14 mouse cellular contexts compared by ENCODE assay signal in genomic region chr15:99600986-99601822, GRCm38 (mm10). TPM values are rescaled to one million over a fixed set of nuclear protein-coding genes. Genes with fewer than 3 reads are reported as not detected.
DNase-seq lines count a peak whose midpoint lies in the region; ATAC-seq and TF ChIP-seq lines count a peak whose summit lies in the region.
"Had no signal": no experiment of that assay in that cellular context is flagged by ENCODE, and none has a peak within 500 bp of the region (broad histone marks: within the 10 kb centered on the region; RNA-seq: fewer than 3 reads in every experiment).

TSS of gene Aqp6 (plus strand) at chr15:99601400.

- peak within 1 kb of the TSS; percentile 59 for H3K27ac ChIP-seq in midbrain, embryonic 10.5 days (replicated peaks)
- H3K27ac ChIP-seq in midbrain, postnatal 0 days (ENCODE audit: low read depth, low read length): no peak within 1 kb of the TSS
- no peak within 1 kb of the TSS for H3K27ac ChIP-seq in embryonic facial prominence, embryonic 14.5 days (replicated peaks; ENCODE audit: low read depth, low read length)
- H3K27ac ChIP-seq in neural tube, embryonic 12.5 days: peak within 1 kb of the TSS; percentile 13; the same call in 1 of the 2 replicates
- H3K27ac ChIP-seq: liver, embryonic 12.5 days had no signal

- no peak for DNase-seq in midbrain, embryonic 10.5 days (ENCODE audit: low spot score)
- no peak for DNase-seq in midbrain, postnatal 0 days (ENCODE audit: low spot score)
- DNase-seq in cerebellum, adult 11-12 months: peak; percentile 91
- DNase-seq in embryonic facial prominence, embryonic 14.5 days (ENCODE audit: low spot score): no peak
- no peak for DNase-seq in thymus, postnatal 10 days (ENCODE audit: low spot score in 2 of 2)
- DNase-seq in spleen, postnatal 10 days (ENCODE audit: low spot score in 2 of 2): no peak
- DNase-seq: adrenal gland, adult 8-10 months; right cerebral cortex, adult 18-20 months had no signal

- no peaks in the 10 kb centered on the region for H3K9me3 ChIP-seq in midbrain, embryonic 10.5 days (replicated peaks)
- H3K9me3 ChIP-seq in midbrain, postnatal 0 days (ENCODE audit: low read length): no peaks in the 10 kb centered on the region
- H3K9me3 ChIP-seq in embryonic facial prominence, embryonic 14.5 days (ENCODE audit: control insufficient read depth, low read length): no peaks in the 10 kb centered on the region
- no peaks in the 10 kb centered on the region for H3K9me3 ChIP-seq in neural tube, embryonic 12.5 days
- H3K9me3 ChIP-seq: liver, embryonic 12.5 days had no signal

- H3K9ac ChIP-seq in midbrain, postnatal 0 days (replicated peaks; ENCODE audit: low read length, poor library complexity, severe bottlenecking): no peak within 1 kb of the TSS
- H3K9ac ChIP-seq in embryonic facial prominence, embryonic 14.5 days (ENCODE audit: low read depth, low read length): 0 out of 2 replicates have a peak within 1 kb of the TSS, but pooled peaks have one; percentile 14
- H3K9ac ChIP-seq in neural tube, embryonic 12.5 days: peak within 1 kb of the TSS; percentile 35; the same call in 1 of the 2 replicates
- H3K9ac ChIP-seq: liver, embryonic 12.5 days had no signal

- peaks cover 80% of the 10 kb centered on the region for H3K4me1 ChIP-seq in midbrain, embryonic 10.5 days
- 0 out of 2 replicates have a peak, but pooled peaks cover 5% of the 10 kb centered on the region for H3K4me1 ChIP-seq in midbrain, postnatal 0 days (ENCODE audit: insufficient read depth, low read length)
- H3K4me1 ChIP-seq in embryonic facial prominence, embryonic 14.5 days (ENCODE audit: control insufficient read depth, insufficient read depth, low read length): no peaks in the 10 kb centered on the region
- peaks cover 47% of the 10 kb centered on the region for H3K4me1 ChIP-seq in neural tube, embryonic 12.5 days

- H3K4me3 ChIP-seq in midbrain, embryonic 10.5 days: no peak within 1 kb of the TSS
- H3K4me3 ChIP-seq in midbrain, postnatal 0 days (ENCODE audit: low read depth, low read length): no peak within 1 kb of the TSS
- no peak within 1 kb of the TSS for H3K4me3 ChIP-seq in embryonic facial prominence, embryonic 14.5 days (ENCODE audit: low read depth, low read length)
- H3K4me3 ChIP-seq in neural tube, embryonic 12.5 days: no peak within 1 kb of the TSS
- H3K4me3 ChIP-seq: left cerebral cortex, adult 2 months; liver, embryonic 12.5 days had no signal

- no peaks in the 10 kb centered on the region for H3K36me3 ChIP-seq in midbrain, embryonic 10.5 days
- H3K36me3 ChIP-seq in midbrain, postnatal 0 days (ENCODE audit: insufficient read depth, low read length): no peaks in the 10 kb centered on the region
- no peaks in the 10 kb centered on the region for H3K36me3 ChIP-seq in embryonic facial prominence, embryonic 14.5 days (ENCODE audit: control insufficient read depth, insufficient read depth, low read length)
- no peaks in the 10 kb centered on the region for H3K36me3 ChIP-seq in neural tube, embryonic 12.5 days
- H3K36me3 ChIP-seq: liver, embryonic 12.5 days had no signal

- TF ChIP-seq CTCF in midbrain, postnatal 0 days (IDR thresholded peaks at IDR 0.05): no peak

- no peak for ATAC-seq in midbrain, postnatal 0 days (ENCODE audit: low FRiP score)
- no peak for ATAC-seq in embryonic facial prominence, embryonic 14.5 days (ENCODE audit: low read depth)
- no peak for ATAC-seq in neural tube, embryonic 12.5 days (ENCODE audit: low FRiP score, low read depth)
- ATAC-seq: CD4-positive, CD25-positive, alpha-beta regulatory T cell, adult 4 months; inflammation-experienced regulatory T-cells, adult 6 months; liver, embryonic 12.5 days had no signal

- no peak within 1 kb of the TSS for H3K4me2 ChIP-seq in midbrain, postnatal 0 days (ENCODE audit: low read depth, low read length, poor library complexity, severe bottlenecking)
- no peak within 1 kb of the TSS for H3K4me2 ChIP-seq in embryonic facial prominence, embryonic 14.5 days (ENCODE audit: low read depth, low read length)
- H3K4me2 ChIP-seq in neural tube, embryonic 12.5 days (replicated peaks): peak within 1 kb of the TSS; percentile 18; the same call in 1 of the 2 replicates
- H3K4me2 ChIP-seq: liver, embryonic 12.5 days had no signal

- 51% methylated on average over 22 of the region's 22 CpGs for WGBS in midbrain, embryonic 10.5 days
- 56% methylated on average over 22 of the region's 22 CpGs for WGBS in midbrain, postnatal 0 days
- 51% methylated on average over 19 of the region's 22 CpGs for WGBS in embryonic facial prominence, embryonic 14.5 days
- 58% methylated on average over 22 of the region's 22 CpGs for WGBS in neural tube, embryonic 12.5 days

- peaks cover 90% of the 10 kb centered on the region for H3K27me3 ChIP-seq in midbrain, embryonic 10.5 days (ENCODE audit: low read depth, poor library complexity, severe bottlenecking)
- H3K27me3 ChIP-seq in midbrain, postnatal 0 days (ENCODE audit: insufficient read depth, low read length): peaks cover 4% of the 10 kb centered on the region; the same call in 1 of the 2 replicates
- peaks cover 50% of the 10 kb centered on the region for H3K27me3 ChIP-seq in embryonic facial prominence, embryonic 14.5 days (replicated peaks; ENCODE audit: control insufficient read depth, insufficient read depth, low read length)
- H3K27me3 ChIP-seq in neural tube, embryonic 12.5 days (replicated peaks): no peaks in the 10 kb centered on the region

RNA-seq across cellular contexts. Expression of gene Aqp6, which starts in this region (rescaled TPM):
- 0.16 TPM in 1 of 2 replicates, not detected in the other for polyA plus RNA-seq in midbrain, embryonic 10.5 days (2016; fragmentation: Nextera tagmentation; extraction: Ambion mirVana)
- total RNA-seq in midbrain, postnatal 0 days (2014; rRNA removed): 1.7 TPM in 1 of 2 replicates, not detected in the other
- 0.23 and 0.28 TPM in 2 replicates for polyA plus RNA-seq in midbrain, postnatal 0 days (2015; fragmentation: Nextera tagmentation; extraction: Ambion mirVana)
- not detected in 2 replicates for polyA plus RNA-seq in embryonic facial prominence, embryonic 14.5 days (2014; fragmentation: Nextera tagmentation; extraction: Ambion mirVana)
- 0.60 and 1.1 TPM in 2 replicates for polyA plus RNA-seq in neural tube, embryonic 12.5 days (2016; fragmentation: Nextera tagmentation; extraction: Ambion mirVana)
- total RNA-seq: adrenal gland, adult 8-10 months had no signal
- polyA plus RNA-seq: CD4-positive, CD25-positive, alpha-beta regulatory T cell, adult 4 months; heart, embryonic 14.5 days; inflammation-experienced regulatory T-cells, adult 6 months; liver, embryonic 12.5 days had no signal

Comparison
In these comparisons a context has a peak if more than half of its experiments do, and no peak if none do; other contexts are left out.
1. H3K27ac ChIP-seq: peak in midbrain, embryonic 10.5 days (single experiment) and neural tube, embryonic 12.5 days (single experiment); none in midbrain, postnatal 0 days (single experiment) and embryonic facial prominence, embryonic 14.5 days (single experiment).